Mouse (Mus musculus) neural tube, embryonic 14.5 days (tissue): ENCODE measurements around the gene Tas2r126. TPM values are rescaled to one million over a fixed set of nuclear protein-coding genes. Genes with fewer than 3 reads are reported as not detected.

Experiments used
- ATAC-seq: fragments of 200-750 bp; cut with Nextera tagmentation; 2 replicates; pipeline ENCODE4 v1.8.0; 2017; ENCODE audit warnings: low read depth, mild to moderate bottlenecking, moderate TSS enrichment, moderate library complexity
- H3K27ac ChIP-seq: fragments of 300-500 bp; sonication (generic); 2 replicates; pipeline ENCODE4 v1.5.1; 2014; ENCODE audit warnings: low read depth, mild to moderate bottlenecking, control low read depth, low read length, moderate library complexity, mixed read lengths
- H3K27me3 ChIP-seq: fragments of 300-500 bp; sonication (generic); 2 replicates; pipeline ENCODE4 v1.6.1; 2014; ENCODE audit warnings: low read length; ENCODE audit not compliant: control insufficient read depth, insufficient read depth
- H3K36me3 ChIP-seq: fragments of 300-500 bp; sonication (generic); 2 replicates; pipeline ENCODE4 v1.6.1; 2014; ENCODE audit warnings: low read length, mixed read lengths; ENCODE audit not compliant: control insufficient read depth, insufficient read depth
- H3K4me1 ChIP-seq: fragments of 300-500 bp; sonication (generic); 2 replicates; pipeline ENCODE4 v1.6.1; 2014; ENCODE audit warnings: low read length; ENCODE audit not compliant: control insufficient read depth, insufficient read depth
- H3K4me2 ChIP-seq: fragments of 300-500 bp; sonication (generic); 2 replicates; pipeline ENCODE4 v1.6.1; 2014; ENCODE audit warnings: mild to moderate bottlenecking, low read depth, low read length, control low read depth
- H3K4me3 ChIP-seq: fragments of 300-500 bp; sonication (generic); 2 replicates; pipeline ENCODE4 v1.5.1; 2014; ENCODE audit warnings: low read depth, low read length, control low read depth, mixed read lengths
- H3K9ac ChIP-seq: fragments of 300-500 bp; sonication (generic); replicated peaks from 2 replicates; pipeline ENCODE4 v1.6.1; 2014; ENCODE audit warnings: low read depth, mild to moderate bottlenecking, control low read depth, low read length, mixed read lengths
- H3K9me3 ChIP-seq: fragments of 300-500 bp; sonication (generic); 2 replicates; pipeline ENCODE4 v1.6.1; 2016; ENCODE audit warnings: low read length; ENCODE audit not compliant: control insufficient read depth
- WGBS: fragments of 180-500 bp; shearing (Covaris S2); extraction: QIAGEN DNeasy Blood & Tissue Kit; methylation state at CpG from one replicate; pipeline ENCODE4 v1.1.7; 2014; 5-methylcytosine and 5-hydroxymethylcytosine counted together
- polyA plus RNA-seq: library from polyadenylated mRNA; unstranded; fragments of >200 nt; fragmentation: Nextera tagmentation; extraction: Ambion mirVana; gene quantifications from 2 replicates; pipeline ENCODE4 v1.2.1, GENCODE M21; 2014

Tas2r126 gene
- not detected in 2 replicates for polyA plus RNA-seq

DNA sequence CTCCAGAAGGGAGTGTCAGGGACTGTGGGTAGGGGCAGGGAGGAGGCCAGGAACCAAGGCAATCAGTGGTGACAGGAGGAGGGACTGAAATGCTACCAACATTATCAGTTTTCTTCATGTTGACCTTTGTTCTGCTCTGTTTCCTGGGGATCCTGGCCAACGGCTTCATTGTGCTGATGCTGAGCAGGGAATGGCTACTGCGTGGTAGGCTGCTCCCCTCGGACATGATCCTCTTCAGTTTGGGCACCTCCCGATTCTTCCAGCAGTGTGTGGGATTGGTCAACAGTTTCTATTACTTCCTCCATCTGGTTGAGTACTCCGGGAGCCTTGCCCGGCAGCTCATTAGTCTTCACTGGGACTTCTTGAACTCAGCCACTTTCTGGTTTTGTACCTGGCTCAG is at the start of gene Tas2r126:
Gene Tas2r126, plus strand, starts transcription at position 90 of the 400 bp plus-strand sequence.
- Histone ChIP-seq H3K36me3 (no peaks in the 10 kb centered on the region), H3K4me3 (no peak within 1 kb of the TSS), H3K9ac (no peak within 1 kb of the TSS), H3K27ac (no peak within 1 kb of the TSS), H3K27me3 (no peaks in the 10 kb centered on the region), H3K4me2 (no peak within 1 kb of the TSS), H3K4me1 (no peaks in the 10 kb centered on the region), H3K9me3 (no peaks in the 10 kb centered on the region)
- no peak for ATAC-seq
- 93% methylated on average over 6 of the region's 6 CpGs for WGBS

DNA sequence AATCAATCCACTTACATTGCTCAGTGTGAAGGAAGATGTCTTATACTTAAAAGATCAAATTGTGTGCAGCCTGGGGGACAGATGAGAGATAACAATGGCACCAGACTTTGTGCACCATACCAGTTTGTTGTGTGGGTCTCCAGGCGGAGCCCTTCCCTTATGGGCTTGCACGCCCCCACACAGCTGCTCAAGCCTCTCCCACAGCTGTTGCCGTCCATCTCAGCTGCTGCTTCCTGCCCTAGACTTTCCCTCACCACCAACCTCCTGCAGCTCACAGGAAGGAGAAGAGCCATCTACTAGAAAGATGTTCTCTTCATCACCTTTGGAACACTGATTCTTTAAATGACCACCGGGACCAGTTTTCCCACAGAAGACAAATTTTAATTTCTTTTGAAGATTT is 48.7 kb upstream of the Tas2r126 start:
- 75% methylated on average over 4 of the region's 4 CpGs for WGBS
- H3K9me3 ChIP-seq: no peaks in the 10 kb centered on the region
- ATAC-seq: no peak
- H3K27me3 ChIP-seq: no peaks in the 10 kb centered on the region
- H3K4me2 ChIP-seq: no peak overlapping the region
- H3K4me3 ChIP-seq: no peak overlapping the region
- no peak overlapping the region for H3K27ac ChIP-seq
- H3K36me3 ChIP-seq: no peaks in the 10 kb centered on the region
- no peaks in the 10 kb centered on the region for H3K4me1 ChIP-seq
- no peak overlapping the region for H3K9ac ChIP-seq

DNA sequence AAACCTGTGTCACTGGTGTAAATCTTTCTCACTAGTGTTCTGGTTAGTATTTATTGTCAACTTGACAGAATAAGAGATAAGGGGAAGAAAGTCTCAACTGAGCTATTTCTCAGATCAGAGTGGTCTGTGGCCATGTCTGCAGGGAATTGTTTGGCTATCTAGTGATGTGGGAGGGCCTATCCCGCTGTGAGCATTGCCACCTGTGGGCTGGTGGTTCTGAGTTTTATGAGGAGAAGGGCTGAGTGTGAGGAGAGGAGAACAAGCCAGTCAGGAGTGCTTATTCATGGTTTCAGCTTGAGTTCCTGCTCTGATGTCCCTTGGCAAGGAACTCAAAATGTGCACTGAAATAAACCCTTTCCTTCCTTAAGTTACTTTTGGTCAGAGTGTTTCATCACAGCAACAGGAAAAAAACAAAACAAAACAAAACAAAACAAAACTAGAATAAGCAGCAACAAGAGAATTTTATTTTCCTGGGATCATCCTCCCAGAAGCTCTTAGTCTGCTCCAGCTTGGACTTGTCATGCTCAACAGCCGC is 42.5 kb upstream of the Tas2r126 start:
- Histone ChIP-seq H3K4me3 (no peak overlapping the region), H3K4me2 (no peak overlapping the region), H3K27ac (no peak overlapping the region), H3K4me1 (no peaks in the 10 kb centered on the region), H3K27me3 (no peaks in the 10 kb centered on the region), H3K9ac (no peak overlapping the region), H3K36me3 (no peaks in the 10 kb centered on the region), H3K9me3 (no peaks in the 10 kb centered on the region)
- 44% methylated on average over 2 of the region's 2 CpGs for WGBS
- ATAC-seq: no peak

DNA sequence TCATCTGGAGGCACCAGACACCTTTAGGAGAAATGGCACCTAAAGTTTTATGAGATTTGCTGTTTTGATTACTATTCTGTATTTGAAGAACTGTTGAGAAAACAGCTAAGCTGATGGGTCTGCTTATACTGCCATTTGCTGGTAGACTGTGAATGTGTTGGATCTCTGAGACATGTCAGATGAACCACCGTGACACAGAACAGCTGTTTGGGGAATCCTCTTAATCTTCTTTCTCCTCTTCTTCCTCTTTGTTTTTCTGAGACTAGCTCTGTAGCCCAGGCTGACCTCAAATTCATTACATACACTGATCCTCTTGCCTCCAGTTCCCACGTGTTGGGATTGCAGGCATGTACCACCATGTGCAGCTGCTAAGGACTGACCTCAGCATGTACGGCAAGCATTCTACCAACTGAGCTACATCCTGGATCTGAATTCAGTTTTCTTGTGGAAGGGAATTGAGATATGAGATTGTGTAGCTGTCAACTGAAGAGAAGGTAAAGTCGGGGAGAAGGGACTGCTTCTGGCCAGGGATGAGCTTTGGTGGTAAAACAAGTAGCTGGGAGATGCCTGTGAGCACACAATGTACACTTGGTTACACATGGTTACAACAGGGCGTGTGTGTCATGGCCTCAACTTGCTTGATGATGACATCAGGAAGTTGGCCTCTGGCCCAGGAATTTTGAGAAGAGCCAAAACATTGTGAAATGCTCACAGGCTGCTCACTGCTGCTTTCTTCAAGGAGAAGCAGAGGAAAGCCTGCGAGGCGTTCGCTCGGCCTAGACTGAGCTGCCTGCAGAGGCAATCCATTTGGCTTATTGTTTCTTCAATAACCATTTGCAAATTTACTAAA is 38.1 kb upstream of the Tas2r126 start:
- H3K4me3 ChIP-seq: no peak overlapping the region
- no peak overlapping the region for H3K27ac ChIP-seq
- H3K36me3 ChIP-seq: no peaks in the 10 kb centered on the region
- H3K4me1 ChIP-seq: no peaks in the 10 kb centered on the region
- H3K9me3 ChIP-seq: no peaks in the 10 kb centered on the region
- H3K9ac ChIP-seq: no peak overlapping the region
- H3K4me2 ChIP-seq: no peak overlapping the region
- WGBS: 73% methylated on average over 9 of the region's 9 CpGs
- ATAC-seq: no peak
- H3K27me3 ChIP-seq: no peaks in the 10 kb centered on the region

DNA sequence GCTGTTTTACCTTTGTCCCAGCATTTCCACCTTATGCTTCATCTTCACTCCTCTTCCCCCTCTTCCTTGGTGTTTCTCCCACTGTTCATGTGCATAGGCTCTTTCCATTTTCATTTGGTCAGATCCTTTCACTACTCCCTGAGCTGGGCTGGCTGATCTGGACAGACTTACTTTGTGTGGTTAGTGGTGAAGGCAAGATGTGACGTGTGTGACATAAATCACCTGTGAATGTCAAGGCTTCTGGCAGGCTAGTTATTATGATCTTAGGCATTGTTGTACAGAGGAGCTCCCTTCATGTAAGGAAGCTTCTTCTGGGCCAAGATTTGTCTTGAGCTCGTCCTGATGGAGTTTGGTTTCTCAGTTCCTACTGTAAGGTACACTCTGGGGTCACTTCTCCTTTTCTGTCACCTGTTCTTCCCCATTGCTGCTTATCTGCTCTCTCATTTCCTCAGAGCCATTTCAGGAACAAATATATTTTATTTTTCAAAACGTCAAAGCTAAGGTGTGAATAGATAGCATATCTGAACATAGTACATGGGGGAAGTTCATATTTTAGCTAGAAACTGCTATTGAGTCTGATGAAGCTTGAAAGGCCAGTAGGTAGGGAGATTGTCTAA is 37.2 kb upstream of the Tas2r126 start:
- WGBS: 70% methylated on average over 3 of the region's 3 CpGs
- Histone ChIP-seq H3K27ac (no peak overlapping the region), H3K4me3 (no peak overlapping the region), H3K9me3 (no peaks in the 10 kb centered on the region), H3K4me2 (no peak overlapping the region), H3K36me3 (no peaks in the 10 kb centered on the region), H3K27me3 (no peaks in the 10 kb centered on the region), H3K4me1 (no peaks in the 10 kb centered on the region), H3K9ac (no peak overlapping the region)
- ATAC-seq: no peak

DNA sequence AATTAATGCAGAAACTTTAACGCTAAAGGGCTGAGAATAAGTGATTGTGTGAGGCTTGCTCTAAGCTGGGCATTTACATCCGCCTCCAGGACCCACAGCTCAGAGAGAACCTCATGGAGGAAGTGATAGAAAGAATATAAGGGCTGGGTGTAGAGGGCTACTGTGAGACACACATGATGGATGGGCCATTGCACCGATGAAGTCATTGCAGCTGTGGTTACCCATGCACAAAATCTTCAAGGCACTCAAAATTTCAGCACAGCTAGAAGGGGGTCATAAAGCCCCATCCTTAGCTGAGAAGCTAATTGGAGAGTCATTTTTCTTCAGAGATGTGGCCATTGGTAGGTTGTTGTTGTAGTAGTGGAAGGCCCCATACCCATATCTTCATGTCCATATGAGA is 36.0 kb upstream of the Tas2r126 start:
- Histone ChIP-seq H3K4me2 (no peak overlapping the region), H3K9ac (no peak overlapping the region), H3K4me3 (no peak overlapping the region), H3K36me3 (no peaks in the 10 kb centered on the region), H3K27ac (no peak overlapping the region), H3K9me3 (no peaks in the 10 kb centered on the region), H3K4me1 (no peaks in the 10 kb centered on the region), H3K27me3 (no peaks in the 10 kb centered on the region)
- no peak for ATAC-seq
- WGBS: 91% methylated on average over 3 of the region's 3 CpGs

DNA sequence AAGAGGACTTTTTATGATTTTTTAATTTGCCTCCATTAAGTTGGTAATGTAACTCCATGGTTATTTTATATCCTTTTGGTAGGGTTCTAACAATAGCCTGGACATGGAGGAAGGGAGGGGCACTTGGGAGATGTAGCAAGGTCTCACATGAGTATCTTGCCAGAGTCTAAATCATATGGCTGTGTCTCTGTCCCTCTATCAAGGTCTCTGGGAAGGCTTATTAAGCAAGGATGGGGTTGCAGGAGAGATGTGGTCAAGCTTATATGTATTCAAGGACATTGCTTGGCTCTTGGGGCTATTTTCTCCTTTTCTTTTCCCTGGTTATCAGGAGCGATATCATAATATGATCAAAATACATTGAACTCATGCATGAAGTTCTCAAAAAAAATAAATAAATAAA is 35.3 kb upstream of the Tas2r126 start:
- no peaks in the 10 kb centered on the region for H3K27me3 ChIP-seq
- no peak overlapping the region for H3K9ac ChIP-seq
- 96% methylated on average over 1 of the region's 1 CpGs for WGBS

DNA sequence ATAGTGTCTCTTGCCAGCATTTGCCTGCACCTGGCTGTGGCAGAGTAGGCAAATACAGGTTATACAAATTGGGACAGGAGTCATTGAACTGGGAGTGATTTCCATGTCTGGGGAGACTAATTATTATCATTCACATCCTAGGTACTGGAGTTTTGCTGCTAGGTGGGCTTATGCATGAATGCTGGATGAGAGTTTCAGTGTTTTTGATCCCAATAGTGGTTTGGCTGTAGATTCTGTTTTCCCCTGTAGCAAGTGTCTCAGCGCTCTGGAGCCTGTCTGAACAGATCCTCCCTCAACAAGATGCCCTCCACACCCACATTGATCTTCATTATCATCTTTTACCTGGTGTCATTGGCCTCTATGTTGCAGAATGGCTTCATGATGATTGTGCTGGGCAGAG is 34.4 kb upstream of the Tas2r126 start, which contains the start of gene Tas2r143:
Gene Tas2r143, plus strand, starts transcription at position 301 of the 400 bp plus-strand sequence.
- Histone ChIP-seq H3K27me3 (no peaks in the 10 kb centered on the region), H3K9me3 (no peaks in the 10 kb centered on the region), H3K4me2 (no peak within 1 kb of the TSS), H3K4me3 (no peak within 1 kb of the TSS), H3K4me1 (no peaks in the 10 kb centered on the region), H3K27ac (no peak within 1 kb of the TSS), H3K9ac (no peak within 1 kb of the TSS), H3K36me3 (no peaks in the 10 kb centered on the region)
- WGBS: 91% methylated on average over 1 of the region's 1 CpGs
- no peak for ATAC-seq

More for the DNA sequence above, 35.3 kb upstream of the Tas2r126 start:
- Histone ChIP-seq H3K27ac (no peak overlapping the region), H3K4me3 (no peak overlapping the region), H3K4me1 (no peaks in the 10 kb centered on the region), H3K4me2 (no peak overlapping the region), H3K9me3 (no peaks in the 10 kb centered on the region), H3K36me3 (no peaks in the 10 kb centered on the region)
- no peak for ATAC-seq

DNA sequence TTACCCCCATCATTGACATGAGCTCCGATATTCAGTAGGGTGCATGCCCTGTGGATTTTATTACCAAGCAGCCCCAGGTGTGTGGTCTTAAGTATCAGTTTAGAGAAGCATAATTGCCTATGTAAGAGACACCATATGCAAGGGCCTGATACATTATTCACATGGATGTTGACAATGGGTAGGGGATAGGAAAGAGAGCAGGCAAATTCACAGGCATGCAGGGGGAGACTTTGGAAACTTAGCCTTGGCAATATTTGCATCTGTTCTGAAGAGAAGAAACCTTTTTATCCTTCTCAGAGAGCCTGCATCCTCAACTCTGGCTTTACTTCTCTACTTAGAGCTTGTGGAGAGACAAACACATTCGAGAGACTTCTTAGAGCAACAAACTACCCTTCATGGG is 29.2 kb upstream of the Tas2r126 start, which contains the start of gene Tas2r135:
Gene Tas2r135, plus strand, starts transcription at position 301 of the 400 bp plus-strand sequence.
- Histone ChIP-seq H3K4me3 (no peak within 1 kb of the TSS), H3K9me3 (no peaks in the 10 kb centered on the region), H3K27ac (no peak within 1 kb of the TSS), H3K36me3 (no peaks in the 10 kb centered on the region), H3K4me1 (no peaks in the 10 kb centered on the region), H3K27me3 (no peaks in the 10 kb centered on the region), H3K9ac (no peak within 1 kb of the TSS), H3K4me2 (no peak within 1 kb of the TSS)
- 86% methylated on average over 2 of the region's 2 CpGs for WGBS
- no peak for ATAC-seq
